Mouse (Mus musculus): ENCODE results near the gene Bri3bp. TPM values are rescaled to one million over a fixed set of nuclear protein-coding genes. Genes with fewer than 3 reads are reported as not detected.
"Not testable (repeated sequence)": the region's sequence is repeated elsewhere in the genome, so short reads cannot be mapped to it uniquely, and the experiment has no call there.

The Bri3bp gene
- total and polyA plus RNA-seq, 2 experiments from 2014 or later, result 48.4 to 83.3 TPM

GRCm38 (mm10) chr5:125425698-125426276 lies 15.6 kb upstream of the Bri3bp start:
- TF ChIP-seq CTCF (IDR thresholded peaks at IDR 0.05; ENCODE audit: low read depth), result no peak
- 91% methylated on average over 10 of the region's 10 CpGs for WGBS
- DNase-seq (no peak), ATAC-seq (no peak)
- no peak overlapping the region for H3K27ac ChIP-seq (ENCODE audit: low read depth, low read length)
- no peaks in the 10 kb centered on the region for H3K4me1 ChIP-seq (ENCODE audit: insufficient read depth)
- H3K27me3 ChIP-seq (ENCODE audit: insufficient read depth, low read length), result no peaks in the 10 kb centered on the region
- no peak overlapping the region for H3K4me2 ChIP-seq (ENCODE audit: low read depth)
- H3K9ac ChIP-seq, result no peak overlapping the region
- no peaks in the 10 kb centered on the region for H3K9me3 ChIP-seq (ENCODE audit: low read length)
- H3K4me3 ChIP-seq (ENCODE audit: low read depth, low read length), result no peak overlapping the region
- H3K36me3 ChIP-seq (ENCODE audit: insufficient read depth), result peaks cover 96% of the 10 kb centered on the region

- H3K4me3 ChIP-seq (ENCODE audit: low read depth, low read length), result no peak overlapping the region
- H3K9ac ChIP-seq, result no peak overlapping the region
- H3K4me1 ChIP-seq (ENCODE audit: insufficient read depth), result no peaks in the 10 kb centered on the region
- WGBS, result 95% methylated on average over 10 of the region's 10 CpGs
- no peak for TF ChIP-seq CTCF (IDR thresholded peaks at IDR 0.05; ENCODE audit: low read depth)
- H3K27me3 ChIP-seq (ENCODE audit: insufficient read depth, low read length), result no peaks in the 10 kb centered on the region
- H3K36me3 ChIP-seq (ENCODE audit: insufficient read depth), result peaks cover 96% of the 10 kb centered on the region
- H3K27ac ChIP-seq (ENCODE audit: low read depth, low read length), result no peak overlapping the region
- no peak for ATAC-seq
- no peaks in the 10 kb centered on the region for H3K9me3 ChIP-seq (ENCODE audit: low read length)
- H3K4me2 ChIP-seq (ENCODE audit: low read depth), result no peak overlapping the region
- no peak for DNase-seq
Measured at GRCm38 (mm10) chr5:125426343-125426742, 15.0 kb upstream of the Bri3bp start.

GRCm38 (mm10) chr5:125432324-125432723 lies 9.0 kb upstream of the Bri3bp start:
- not testable (repeated sequence) for ATAC-seq; H3K4me2 ChIP-seq (ENCODE audit: low read depth); H3K9ac ChIP-seq; H3K27me3 ChIP-seq (ENCODE audit: insufficient read depth, low read length); H3K4me3 ChIP-seq (ENCODE audit: low read depth, low read length); H3K9me3 ChIP-seq (ENCODE audit: low read length); H3K27ac ChIP-seq (ENCODE audit: low read depth, low read length); DNase-seq; H3K4me1 ChIP-seq (ENCODE audit: insufficient read depth)
- 90% methylated on average over 2 of the region's 2 CpGs for WGBS
- peaks cover 38% of the 10 kb centered on the region for H3K36me3 ChIP-seq (ENCODE audit: insufficient read depth)

- H3K4me1 ChIP-seq (ENCODE audit: insufficient read depth), result no peaks in the 10 kb centered on the region; the same call in 1 of the 2 replicates
- 2% methylated on average over 46 of the region's 46 CpGs for WGBS
- H3K27me3 ChIP-seq (ENCODE audit: insufficient read depth, low read length), result no peaks in the 10 kb centered on the region
- H3K36me3 ChIP-seq (ENCODE audit: insufficient read depth), result peaks cover 25% of the 10 kb centered on the region
- H3K9ac ChIP-seq, result peak within 1 kb of the TSS; percentile 76
- H3K4me2 ChIP-seq (ENCODE audit: low read depth), result peak within 1 kb of the TSS; percentile 80
- TF ChIP-seq CTCF (IDR thresholded peaks at IDR 0.05; ENCODE audit: low read depth), result no peak; the same call in 1 of the 2 replicates
- H3K27ac ChIP-seq (ENCODE audit: low read depth, low read length), result peak within 1 kb of the TSS; percentile 89
- H3K4me3 ChIP-seq (ENCODE audit: low read depth, low read length), result peak within 1 kb of the TSS; percentile 83
- no peaks in the 10 kb centered on the region for H3K9me3 ChIP-seq (ENCODE audit: low read length)
- peak; percentile 97 for DNase-seq
- ATAC-seq, result peak; percentile 98
Measured at GRCm38 (mm10) chr5:125433793-125434337, 7.5 kb upstream of the Bri3bp start, which contains the start of gene Dhx37. Gene Dhx37 (minus strand): TSS chr5:125434121.

- peak; percentile 35 for TF ChIP-seq CTCF (IDR thresholded peaks at IDR 0.05; ENCODE audit: low read depth)
- Histone ChIP-seq H3K4me2 (ENCODE audit: low read depth) (0 out of 2 replicates have a peak overlapping the region, but pooled peaks have one; percentile 80), H3K36me3 (ENCODE audit: insufficient read depth) (peaks cover 21% of the 10 kb centered on the region), H3K4me3 (ENCODE audit: low read depth, low read length) (0 out of 2 replicates have a peak overlapping the region, but pooled peaks have one; percentile 83)
- 60% methylated on average over 15 of the region's 15 CpGs for WGBS
- not testable (repeated sequence) for H3K27me3 ChIP-seq (ENCODE audit: insufficient read depth, low read length); H3K4me1 ChIP-seq (ENCODE audit: insufficient read depth); H3K9me3 ChIP-seq (ENCODE audit: low read length); DNase-seq; H3K9ac ChIP-seq; H3K27ac ChIP-seq (ENCODE audit: low read depth, low read length); ATAC-seq
Measured at GRCm38 (mm10) chr5:125434347-125434746, 7.0 kb upstream of the Bri3bp start.

- Histone ChIP-seq H3K4me1 (ENCODE audit: insufficient read depth) (peaks cover 8% of the 10 kb centered on the region; the same call in 1 of the 2 replicates), H3K27ac (ENCODE audit: low read depth, low read length) (no peak overlapping the region; the same call in 1 of the 2 replicates), H3K9me3 (ENCODE audit: low read length) (no peaks in the 10 kb centered on the region), H3K36me3 (ENCODE audit: insufficient read depth) (no peaks in the 10 kb centered on the region), H3K4me2 (ENCODE audit: low read depth) (peak overlapping the region; percentile 77), H3K27me3 (ENCODE audit: insufficient read depth, low read length) (no peaks in the 10 kb centered on the region), H3K9ac (peak overlapping the region; percentile 83), H3K4me3 (ENCODE audit: low read depth, low read length) (peak overlapping the region; percentile 90)
- no peak; the same call in 1 of the 2 replicates for ATAC-seq
- 3% methylated on average over 7 of the region's 7 CpGs for WGBS
- DNase-seq, result no peak
- no peak for TF ChIP-seq CTCF (IDR thresholded peaks at IDR 0.05; ENCODE audit: low read depth)
Measured at GRCm38 (mm10) chr5:125440583-125441233, 660 bp upstream of the Bri3bp start.
